24 mouse cellular contexts compared by ENCODE assay signal in genomic region chr9:20510346-20510745, GRCm38 (mm10).
"Had no signal": no experiment of that assay in that cellular context is flagged by ENCODE, and none has a peak within 500 bp of the region (broad histone marks: within the 10 kb centered on the region; RNA-seq: fewer than 3 reads in every experiment).

No protein-coding gene starts in this region.

- H3K9me3 ChIP-seq: heart, embryonic 13.5 days; heart, embryonic 15.5 days; kidney, embryonic 15.5 days; limb, embryonic 13.5 days; limb, embryonic 15.5 days; liver, embryonic 12.5 days had no signal

- H3K4me3 ChIP-seq: heart, embryonic 13.5 days; heart, embryonic 15.5 days; kidney, embryonic 15.5 days; limb, embryonic 13.5 days; limb, embryonic 15.5 days; liver, embryonic 12.5 days had no signal

- H3K27me3 ChIP-seq: heart, embryonic 13.5 days; heart, embryonic 15.5 days; kidney, embryonic 15.5 days; limb, embryonic 13.5 days; limb, embryonic 15.5 days; liver, embryonic 12.5 days had no signal

- H3K27ac ChIP-seq: heart, embryonic 13.5 days; heart, embryonic 15.5 days; hindbrain, embryonic 14.5 days; kidney, embryonic 15.5 days; limb, embryonic 13.5 days; limb, embryonic 15.5 days; liver, embryonic 12.5 days had no signal

- H3K9ac ChIP-seq: forebrain, postnatal 0 days; heart, embryonic 13.5 days; heart, embryonic 15.5 days; hindbrain, embryonic 14.5 days; kidney, embryonic 15.5 days; limb, embryonic 13.5 days; limb, embryonic 15.5 days; liver, embryonic 12.5 days had no signal

- DNase-seq: forebrain, postnatal 0 days; gastrocnemius, postnatal 14 days; gastrocnemius, postnatal 36 days; heart, adult 18-20 months; heart, postnatal 14 days; heart, postnatal 36 days; kidney, adult 11 months; kidney, adult 2 months; kidney, adult 9 months; kidney, postnatal 10 days; kidney, postnatal 25 days; layer of hippocampus, adult 9-11 months; layer of hippocampus, postnatal 36 days; left cerebral cortex, postnatal 4 days had no signal

- H3K4me2 ChIP-seq: heart, embryonic 11.5 days; heart, embryonic 13.5 days; heart, embryonic 15.5 days; hindbrain, embryonic 14.5 days; kidney, embryonic 15.5 days; limb, embryonic 13.5 days; limb, embryonic 15.5 days; liver, embryonic 12.5 days had no signal

- ATAC-seq: forebrain, postnatal 0 days; hindbrain, embryonic 16.5 days; inflammation-experienced regulatory T-cells, adult 6 months had no signal
